Mouse (Mus musculus) heart, postnatal 4 days (tissue): ENCODE results near the gene Pspn. TPM values are rescaled to one million over a fixed set of nuclear protein-coding genes. Genes with fewer than 3 reads are reported as not detected.

Source experiments
- DNase-seq: peaks from one replicate; pipeline ENCODE4 v3.0.0; 2021
- total RNA-seq, 2 experiments: library from RNA; stranded (reverse); gene quantifications; 2 replicates each; pipeline ENCODE4 v1.2.3; 2021

The Pspn gene
- total RNA-seq, 2 experiments from 2014 or later: not detected

- DNase-seq: no peak
These were observed 4.8 kb downstream of the Pspn start for GRCm38 (mm10) chr17:56995046-56995445.

GRCm38 (mm10) chr17:56990966-56991365 is 8.9 kb downstream of the Pspn start:
- DNase-seq: no peak

DNA sequence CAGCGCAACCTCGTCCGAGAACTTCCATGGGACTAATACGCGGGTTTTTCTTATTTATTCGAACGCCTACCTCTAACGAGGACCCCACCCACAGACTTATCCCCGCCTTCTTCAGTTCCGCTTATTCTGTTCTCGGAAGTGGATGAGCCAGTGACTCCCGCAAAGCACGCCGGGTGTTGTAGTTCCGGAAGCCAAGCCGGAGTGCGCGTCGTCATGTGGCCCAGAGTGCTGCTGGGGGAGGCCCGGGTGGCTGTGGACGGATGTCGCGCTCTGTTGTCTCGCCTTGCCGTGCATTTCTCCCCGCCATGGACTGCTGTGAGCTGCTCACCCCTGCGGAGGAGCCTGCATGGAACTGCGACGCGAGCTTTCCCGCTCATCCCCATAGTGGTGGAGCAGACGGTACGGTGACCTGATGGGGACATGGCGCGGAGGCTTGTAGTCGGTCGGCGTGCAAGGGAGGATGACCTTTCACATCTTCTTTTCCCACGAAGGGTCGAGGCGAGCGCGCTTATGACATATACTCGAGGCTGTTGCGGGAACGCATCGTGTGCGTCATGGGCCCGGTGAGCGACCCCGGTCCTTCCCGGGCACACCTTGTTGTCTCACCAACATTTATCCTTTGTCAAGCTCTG is 9.6 kb downstream of the Pspn start, which contains the start of gene Clpp:
Gene Clpp (plus strand): TSS at position 191 of the 632 bp plus-strand sequence.
- peak; percentile 93 for DNase-seq

DNA sequence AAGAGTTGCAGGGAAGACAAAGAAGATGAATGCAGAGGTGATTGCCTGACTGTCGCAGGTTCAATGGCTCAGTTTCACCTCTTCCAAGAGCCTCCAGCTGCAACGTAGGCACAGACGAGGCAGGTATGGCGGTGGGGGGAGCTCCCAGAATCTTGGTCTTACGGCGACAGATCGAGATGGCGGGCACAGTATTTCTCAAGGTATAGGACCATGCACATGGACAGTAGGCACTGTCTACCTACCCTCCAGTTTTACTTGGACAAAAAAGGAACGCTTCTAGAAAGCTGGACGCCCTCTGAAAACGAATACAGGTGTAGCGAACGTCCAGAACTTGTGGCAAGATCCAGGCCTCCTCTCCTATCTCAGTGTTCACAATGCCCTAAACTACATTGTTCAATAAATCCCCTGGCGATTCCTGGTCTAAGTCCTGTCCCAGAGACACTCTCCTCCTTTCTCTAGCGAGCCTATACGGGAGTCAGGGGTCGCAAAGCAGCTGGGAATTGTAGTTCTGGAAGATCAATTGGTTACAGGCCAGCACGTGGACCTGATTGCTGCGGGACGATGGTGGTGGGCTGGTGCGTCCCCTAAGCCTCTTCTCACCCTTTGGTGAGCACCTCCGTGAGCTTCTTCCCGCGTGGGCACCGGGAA is 10.2 kb downstream of the Pspn start:
- peak; percentile 74 for DNase-seq

- DNase-seq: no peak
These were observed 10.8 kb downstream of the Pspn start for GRCm38 (mm10) chr17:56988921-56989430.

- no peak for DNase-seq
These were observed 11.4 kb downstream of the Pspn start for GRCm38 (mm10) chr17:56988441-56988840.

GRCm38 (mm10) chr17:56986105-56986805 is 13.6 kb downstream of the Pspn start:
- no peak for DNase-seq

DNA sequence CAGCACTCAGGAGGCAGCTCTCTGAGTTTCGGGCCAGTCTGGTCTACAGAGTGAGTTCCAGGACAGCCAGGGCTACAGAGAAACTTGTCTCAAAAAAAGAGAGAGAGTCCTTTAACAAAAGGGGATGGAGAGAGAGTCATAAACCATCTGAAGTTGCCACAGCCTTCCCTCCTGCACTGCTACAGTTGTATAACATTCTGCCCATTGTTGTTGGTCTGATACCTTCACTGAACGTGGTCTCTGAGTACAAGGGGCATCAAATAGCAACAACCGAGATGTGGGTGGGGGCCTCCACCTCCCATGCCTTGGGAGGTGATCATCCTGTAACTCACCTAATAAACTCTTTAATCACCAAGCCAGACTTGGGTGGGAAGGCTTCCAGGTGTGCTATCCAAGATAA is 14.2 kb downstream of the Pspn start:
- DNase-seq: no peak

GRCm38 (mm10) chr17:56984886-56985285 is 14.9 kb downstream of the Pspn start:
- DNase-seq: no peak

- DNase-seq: no peak
These were observed 17.8 kb downstream of the Pspn start, which contains the start of gene Acer1 for GRCm38 (mm10) chr17:56982013-56982412. TSS of gene Acer1 (minus strand) at chr17:56982126.

- no peak for DNase-seq
These were observed 18.8 kb downstream of the Pspn start for GRCm38 (mm10) chr17:56981049-56981448.

DNA sequence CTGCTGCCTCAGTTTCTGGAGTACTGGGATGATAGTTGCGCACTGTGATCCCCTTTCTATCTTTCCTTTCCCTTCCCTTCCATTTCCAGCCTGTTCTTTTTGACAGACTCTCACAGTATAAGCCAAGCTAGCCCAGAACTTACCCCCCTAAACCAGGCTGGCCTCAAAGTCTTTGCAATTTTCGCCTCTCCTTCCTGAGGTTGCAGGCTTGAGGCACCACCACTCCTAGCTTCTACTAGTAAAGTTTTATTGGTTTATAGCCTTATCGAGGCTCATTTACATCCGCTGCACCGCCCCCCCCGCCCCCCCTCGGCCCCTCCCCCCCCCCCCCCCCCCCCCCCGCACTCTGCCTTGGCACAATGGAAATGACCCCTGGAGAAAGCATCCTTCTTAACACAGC is 20.3 kb downstream of the Pspn start:
- DNase-seq: no peak

- no peak for DNase-seq
These were observed 23.1 kb downstream of the Pspn start for GRCm38 (mm10) chr17:56976531-56977390.

GRCm38 (mm10) chr17:56975391-56975790 is 24.4 kb downstream of the Pspn start:
- no peak for DNase-seq

- DNase-seq: no peak
These were observed 25.0 kb downstream of the Pspn start for GRCm38 (mm10) chr17:56974708-56975240.

DNA sequence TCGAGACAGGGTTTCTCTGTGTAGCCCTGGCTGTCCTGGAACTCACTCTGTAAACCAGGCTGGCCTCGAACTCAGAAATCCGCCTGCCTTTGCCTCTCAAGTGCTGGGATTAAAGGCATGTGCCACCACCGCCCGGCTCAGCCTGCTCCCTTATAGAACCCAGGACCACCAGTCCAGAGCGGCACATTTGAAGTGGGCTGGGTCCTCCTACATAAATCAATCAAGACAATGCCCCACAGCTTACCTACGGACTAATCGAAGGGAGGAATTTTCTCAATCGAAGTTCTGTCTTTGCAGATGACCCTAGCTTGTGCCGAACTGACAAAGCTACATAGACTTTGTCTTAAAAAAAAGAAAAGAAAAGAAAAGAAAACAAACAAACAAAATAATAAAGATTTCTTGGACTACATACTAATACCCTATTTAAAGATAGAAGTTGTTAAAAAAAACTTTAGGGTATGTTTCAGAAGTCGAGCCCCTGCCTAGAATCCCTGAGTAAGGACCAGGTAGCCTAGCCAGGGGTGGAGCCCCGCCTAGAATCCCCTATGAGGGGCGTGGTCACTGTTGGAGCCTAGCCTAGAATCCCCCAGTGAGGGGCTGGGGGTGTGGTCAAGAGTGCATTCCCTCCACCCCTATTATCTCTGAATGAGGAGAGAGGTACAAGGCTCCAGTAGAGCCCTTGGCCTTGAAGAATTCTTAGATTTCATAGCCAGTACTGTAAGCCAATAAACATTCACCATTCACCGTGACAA is 25.7 kb downstream of the Pspn start:
- DNase-seq: no peak

GRCm38 (mm10) chr17:56970081-56970480 is 29.7 kb downstream of the Pspn start:
- DNase-seq: no peak

DNA sequence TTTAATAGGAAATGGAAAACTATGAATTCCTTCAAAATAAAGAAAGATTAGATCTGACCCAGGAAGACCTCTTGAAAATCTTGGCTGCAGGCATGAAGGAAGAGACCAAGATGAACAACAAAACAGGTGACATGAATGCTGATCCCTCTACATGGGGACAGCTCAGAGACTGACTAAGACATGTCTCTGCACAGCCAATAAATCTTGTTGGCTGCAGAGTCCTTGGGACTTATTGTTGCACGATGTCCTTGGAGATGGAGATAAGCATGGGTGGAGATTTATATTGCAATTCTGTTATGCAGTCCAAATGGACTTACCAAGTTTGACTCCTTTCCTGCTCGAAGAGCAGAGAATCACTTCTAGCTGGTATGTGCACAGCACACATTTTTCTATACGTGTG is 30.5 kb downstream of the Pspn start:
- DNase-seq: no peak

DNA sequence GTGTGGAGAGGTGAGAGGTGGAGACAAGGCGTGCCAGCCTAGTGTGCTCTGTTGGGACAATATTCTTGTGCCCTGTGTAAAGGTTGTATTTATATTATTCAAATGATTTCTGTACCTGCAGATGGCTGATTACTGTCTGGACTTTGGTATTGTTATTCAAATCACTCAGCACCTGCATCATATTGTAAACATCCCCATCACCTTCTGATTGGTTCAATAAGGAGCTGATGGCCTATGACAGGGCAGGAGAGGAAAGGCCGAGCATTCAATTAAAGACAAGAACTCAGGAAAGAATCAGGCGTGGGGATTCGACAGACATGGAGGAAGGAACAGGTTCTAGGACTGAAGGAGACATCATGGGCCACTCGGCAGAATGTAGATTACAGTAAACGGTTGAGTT is 36.2 kb downstream of the Pspn start:
- DNase-seq: no peak

DNA sequence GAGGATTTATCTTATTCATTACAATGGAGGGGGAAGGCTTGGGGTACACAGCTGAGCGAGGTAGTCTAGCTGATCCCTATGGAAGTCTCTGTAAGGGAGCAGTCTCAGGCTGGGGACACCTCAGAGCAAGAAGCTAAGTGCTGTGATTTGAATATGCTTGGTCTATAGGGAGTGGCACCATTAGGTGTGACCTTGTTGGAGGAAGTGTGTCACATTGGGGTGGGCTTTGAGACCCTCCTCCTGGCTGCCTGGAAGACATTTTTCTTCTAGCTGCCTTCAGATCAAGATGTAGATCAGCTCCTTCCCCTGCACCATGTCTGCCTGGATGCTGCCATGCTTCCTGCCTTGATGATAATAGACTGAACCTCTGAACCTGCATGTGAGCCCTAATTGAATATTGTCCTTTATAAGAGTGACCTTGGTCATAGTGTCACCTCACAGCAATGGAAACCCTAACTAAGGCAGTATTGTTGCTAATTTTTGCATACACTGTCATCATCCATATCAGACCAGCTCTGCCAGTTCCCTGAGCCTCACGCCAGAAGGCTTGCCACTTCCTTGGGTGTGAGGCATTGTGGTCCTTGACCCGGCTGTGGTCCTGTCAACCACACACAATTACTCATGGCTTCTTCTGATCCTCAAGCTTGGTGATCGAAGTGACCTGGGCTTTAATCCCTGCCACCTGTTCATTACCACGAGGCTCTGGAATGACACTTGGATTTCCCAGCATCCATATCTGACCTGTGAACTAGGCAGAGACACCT is 37.0 kb downstream of the Pspn start:
- DNase-seq: no peak

GRCm38 (mm10) chr17:56961880-56962279 is 37.9 kb downstream of the Pspn start:
- no peak for DNase-seq
